Mouse (Mus musculus): ENCODE results near the gene Trim5.

DNA sequence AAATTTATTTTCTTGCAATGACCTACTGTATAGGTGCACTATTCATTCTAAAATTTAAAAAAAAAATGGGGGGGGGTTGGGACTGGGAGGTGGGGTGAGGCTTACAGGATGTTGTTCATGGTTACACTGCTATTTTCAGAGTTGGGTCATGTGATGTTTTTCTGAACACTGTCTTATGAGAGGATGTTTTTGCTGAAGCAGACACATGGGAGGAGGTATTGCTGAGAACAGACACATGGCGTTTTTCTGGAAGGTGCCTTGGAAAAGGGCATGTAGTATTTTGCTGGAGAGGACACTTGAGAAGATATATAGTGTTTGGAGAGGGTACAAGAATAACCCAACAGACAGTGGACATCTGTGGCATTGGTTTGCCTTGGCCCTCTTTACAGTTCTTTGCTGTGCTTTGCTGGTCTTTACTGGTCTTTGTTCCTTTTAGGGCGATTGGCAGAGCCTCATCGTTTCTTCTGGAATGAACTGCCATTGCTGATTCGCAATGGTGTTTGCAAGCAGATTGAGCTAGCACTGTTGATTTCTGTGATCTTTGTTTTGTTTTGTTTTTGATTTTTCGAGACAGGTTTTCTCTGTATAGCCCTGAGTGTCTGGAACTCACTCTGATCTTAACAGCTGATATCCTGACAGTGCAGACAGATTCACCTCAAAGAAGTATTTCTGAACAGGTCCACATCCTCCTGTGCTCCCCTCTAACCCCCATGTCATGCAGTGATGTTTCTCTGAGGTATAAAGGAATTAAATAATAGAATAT, 3.9 kb upstream of the Trim5 start:
- TF ChIP-seq CTCF (IDR thresholded peaks at IDR 0.05; ENCODE audit: borderline replicate concordance, control insufficient read depth, extremely low read depth, insufficient read depth, low read length, poor library complexity) (no peak), POLR2A (IDR thresholded peaks at IDR 0.05; ENCODE audit: control insufficient read depth, extremely low read depth, insufficient read depth, low read length, poor library complexity) (no peak)

Data from thymus, adult 2 months (tissue).